ENCODE assay signal across 16 mouse cellular contexts in the genomic region with DNA sequence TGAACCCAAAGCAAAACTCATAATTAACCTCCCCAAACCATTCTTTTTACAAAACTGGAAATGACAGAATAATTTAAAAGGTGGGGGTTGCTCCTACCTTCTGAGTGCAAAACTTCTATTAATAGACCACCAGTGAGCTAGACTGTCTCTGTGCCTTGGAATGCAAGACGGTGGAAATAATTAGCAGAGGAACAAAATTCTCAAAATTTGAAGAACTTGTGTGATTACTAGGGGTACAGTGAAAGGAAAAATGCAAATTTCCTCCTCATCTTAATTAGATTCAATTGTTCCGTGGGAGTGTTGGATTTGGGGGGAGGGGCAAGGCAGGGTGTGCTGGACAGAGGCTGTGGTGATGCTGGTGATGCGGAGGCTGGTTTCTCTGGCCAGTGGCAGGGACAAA. TPM values are rescaled to one million over a fixed set of nuclear protein-coding genes. Genes with fewer than 3 reads are reported as not detected.
DNase-seq lines count a peak whose midpoint lies in the region; ATAC-seq and TF ChIP-seq lines count a peak whose summit lies in the region.
"Had no signal": no experiment of that assay in that cellular context is flagged by ENCODE, and none has a peak within 500 bp of the region (broad histone marks: within the 10 kb centered on the region; RNA-seq: fewer than 3 reads in every experiment).

No protein-coding gene starts in this region.

- WGBS in forebrain, embryonic 14.5 days, result 4% methylated on average over 3 of the region's 3 CpGs
- WGBS in limb, embryonic 15.5 days, result 35% methylated on average over 3 of the region's 3 CpGs
- WGBS in midbrain, postnatal 0 days, result 40% methylated on average over 3 of the region's 3 CpGs

- no peak for TF ChIP-seq CTCF in layer of hippocampus, adult 2 months (conservative IDR thresholded peaks at IDR 0.05)
- no peak for TF ChIP-seq CTCF in midbrain, postnatal 0 days (IDR thresholded peaks at IDR 0.05)

- H3K4me3 ChIP-seq in layer of hippocampus, adult 2 months, result peak overlapping the region; percentile 15; the same call in 1 of the 2 replicates
- H3K4me3 ChIP-seq in forebrain, embryonic 14.5 days (ENCODE audit: low read depth, low read length), result peak overlapping the region; percentile 10
- H3K4me3 ChIP-seq in limb, embryonic 15.5 days, result no peak overlapping the region
- no peak overlapping the region for H3K4me3 ChIP-seq in midbrain, postnatal 0 days (ENCODE audit: low read depth, low read length)

- H3K27me3 ChIP-seq in forebrain, embryonic 14.5 days (replicated peaks; ENCODE audit: control insufficient read depth, insufficient read depth, low read length), result no peaks in the 10 kb centered on the region
- no peaks in the 10 kb centered on the region for H3K27me3 ChIP-seq in limb, embryonic 15.5 days
- H3K27me3 ChIP-seq in midbrain, postnatal 0 days (ENCODE audit: insufficient read depth, low read length), result no peaks in the 10 kb centered on the region

- H3K36me3 ChIP-seq in forebrain, embryonic 14.5 days (ENCODE audit: control insufficient read depth, insufficient read depth, low read length), result peaks cover 4% of the 10 kb centered on the region; the same call in 1 of the 2 replicates
- H3K36me3 ChIP-seq in limb, embryonic 15.5 days, result no peaks in the 10 kb centered on the region
- no peaks in the 10 kb centered on the region for H3K36me3 ChIP-seq in midbrain, postnatal 0 days (ENCODE audit: insufficient read depth, low read length)

- H3K9me3 ChIP-seq in forebrain, embryonic 14.5 days (replicated peaks; ENCODE audit: control insufficient read depth, low read length), result no peaks in the 10 kb centered on the region
- H3K9me3 ChIP-seq in limb, embryonic 15.5 days, result no peaks in the 10 kb centered on the region
- no peaks in the 10 kb centered on the region for H3K9me3 ChIP-seq in midbrain, postnatal 0 days (ENCODE audit: low read length)

- peak overlapping the region; percentile 43 for H3K4me2 ChIP-seq in forebrain, embryonic 14.5 days (ENCODE audit: low read length)
- peak overlapping the region; percentile 13; the same call in 1 of the 2 replicates for H3K4me2 ChIP-seq in limb, embryonic 15.5 days
- H3K4me2 ChIP-seq in midbrain, postnatal 0 days (ENCODE audit: low read depth, low read length, poor library complexity, severe bottlenecking), result peak overlapping the region; percentile 19; the same call in 1 of the 2 replicates
- H3K4me2 ChIP-seq: heart, embryonic 11.5 days; lung, embryonic 14.5 days had no signal

- peak overlapping the region; percentile 58 for H3K9ac ChIP-seq in forebrain, embryonic 14.5 days (ENCODE audit: low read length)
- H3K9ac ChIP-seq in limb, embryonic 15.5 days, result no peak overlapping the region
- no peak overlapping the region for H3K9ac ChIP-seq in midbrain, postnatal 0 days (replicated peaks; ENCODE audit: low read length, poor library complexity, severe bottlenecking)
- H3K9ac ChIP-seq: lung, embryonic 14.5 days had no signal

- H3K27ac ChIP-seq in layer of hippocampus, adult 2 months, result peak overlapping the region; percentile 95
- peak overlapping the region; percentile 73 for H3K27ac ChIP-seq in forebrain, embryonic 14.5 days (ENCODE audit: low read depth, low read length)
- 0 out of 2 replicates have a peak overlapping the region, but pooled peaks have one; percentile 51 for H3K27ac ChIP-seq in limb, embryonic 15.5 days
- H3K27ac ChIP-seq in midbrain, postnatal 0 days (ENCODE audit: low read depth, low read length), result no peak overlapping the region

- ATAC-seq in forebrain, embryonic 14.5 days, result no peak
- ATAC-seq in limb, embryonic 15.5 days (ENCODE audit: insufficient number of reproducible peaks, low FRiP score, low TSS enrichment, low read depth), result no peak
- no peak for ATAC-seq in midbrain, postnatal 0 days (ENCODE audit: low FRiP score)
- ATAC-seq: intestine, embryonic 16.5 days had no signal

- peaks cover 91% of the 10 kb centered on the region for H3K4me1 ChIP-seq in forebrain, embryonic 14.5 days (ENCODE audit: control insufficient read depth, insufficient read depth, low read length)
- H3K4me1 ChIP-seq in limb, embryonic 15.5 days, result peaks cover 83% of the 10 kb centered on the region
- H3K4me1 ChIP-seq in midbrain, postnatal 0 days (ENCODE audit: insufficient read depth, low read length), result peaks cover 12% of the 10 kb centered on the region; the same call in 1 of the 2 replicates

- DNase-seq in layer of hippocampus, adult 2 months (ENCODE audit: low spot score in 2 of 2), result no peak
- DNase-seq in layer of hippocampus, postnatal 25 days (ENCODE audit: extremely low spot score in 1 of 2, low spot score in 1 of 2), result no peak
- no peak for DNase-seq in forebrain, embryonic 14.5 days (ENCODE audit: low spot score)
- no peak for DNase-seq in midbrain, postnatal 0 days (ENCODE audit: low spot score)
- DNase-seq in spleen, adult 18-20 months, result no peak
- no peak for DNase-seq in adrenal gland, adult 18-20 months (ENCODE audit: low spot score in 2 of 2)
- no peak for DNase-seq in Muller cell, postnatal 12 days (ENCODE audit: inconsistent ontology term)
- DNase-seq: adrenal gland, postnatal 25 days; cerebellum, adult 18-20 months; lung, embryonic 14.5 days had no signal

RNA-seq across cellular contexts. Expression of gene Bcl11a, which starts 20.8 kb away (rescaled TPM):
- total RNA-seq in layer of hippocampus, adult 2 months (2021), result 100 to 1,000 TPM; 117 to 121 TPM
- total RNA-seq in layer of hippocampus, postnatal 25 days (2021), result 100 to 1,000 TPM; 105 to 134 TPM
- polyA plus RNA-seq in forebrain, embryonic 14.5 days (2014; fragmentation: Nextera tagmentation; extraction: Ambion mirVana), result 148 and 174 TPM in 2 replicates
- 52.1 and 60.9 TPM in 2 replicates for polyA plus RNA-seq in limb, embryonic 15.5 days (2015; fragmentation: Nextera tagmentation; extraction: Ambion mirVana)
- 40.9 and 44.6 TPM in 2 replicates for total RNA-seq in midbrain, postnatal 0 days (2014; rRNA removed)
- polyA plus RNA-seq in midbrain, postnatal 0 days (2015; fragmentation: Nextera tagmentation; extraction: Ambion mirVana), result 80.9 and 85.4 TPM in 2 replicates
- 1 to 10 TPM; 3.2 to 3.8 TPM for total RNA-seq in adrenal gland, adult 18-20 months (2021)
- polyA plus RNA-seq: C2C12 had no signal

RNA-seq across cellular contexts. Expression of gene A830031A19Rik, which starts 23.8 kb away (rescaled TPM):
- 1 to 10 TPM; 1.3 to 1.7 TPM for total RNA-seq in layer of hippocampus, adult 2 months (2021)
- 1 to 10 TPM in 1 of 2 experiments, under 1 TPM in 1; 0.37 to 1.7 TPM for total RNA-seq in layer of hippocampus, postnatal 25 days (2021)
- polyA plus RNA-seq in forebrain, embryonic 14.5 days (2014; fragmentation: Nextera tagmentation; extraction: Ambion mirVana), result 0.32 and 0.41 TPM in 2 replicates
- 0.20 TPM in 1 of 2 replicates, not detected in the other for polyA plus RNA-seq in limb, embryonic 15.5 days (2015; fragmentation: Nextera tagmentation; extraction: Ambion mirVana)
- total RNA-seq in midbrain, postnatal 0 days (2014; rRNA removed), result not detected in 2 replicates
- 0.38 TPM in 1 of 2 replicates, not detected in the other for polyA plus RNA-seq in midbrain, postnatal 0 days (2015; fragmentation: Nextera tagmentation; extraction: Ambion mirVana)
- not detected for total RNA-seq in adrenal gland, adult 18-20 months (2021)
- total RNA-seq: adrenal gland, postnatal 25 days; monocyte, adult 5-6 weeks had no signal
- polyA plus RNA-seq: C2C12; heart, embryonic 11.5 days; intestine, embryonic 16.5 days; lung, embryonic 14.5 days; thymus, postnatal 0 days had no signal

Comparison
In these comparisons a context has a peak if more than half of its experiments do, and no peak if none do; other contexts are left out.
1. H3K4me3 ChIP-seq: peak in layer of hippocampus, adult 2 months (single experiment) and forebrain, embryonic 14.5 days (single experiment); none in limb, embryonic 15.5 days (single experiment) and midbrain, postnatal 0 days (single experiment).
2. Peak in every context shown above with its lines, with median percentiles within 50 percentile points of each other: H3K4me2 ChIP-seq.